Mouse (Mus musculus) olfactory bulb, adult 2 months (tissue): ENCODE measurements around the gene Ahcyl2. TPM values are rescaled to one million over a fixed set of nuclear protein-coding genes. Genes with fewer than 3 reads are reported as not detected.

Source experiments
- H3K27ac ChIP-seq: fragments of 200-500 bp; 2 replicates; pipeline ENCODE4 v1.5.1; 2012; ENCODE audit warnings: low read depth, low read length; ENCODE audit not compliant: insufficient read depth
- H3K4me1 ChIP-seq: fragments of 200-500 bp; 2 replicates; pipeline ENCODE4 v1.6.1; 2012; ENCODE audit warnings: low read length; ENCODE audit not compliant: control insufficient read depth, insufficient read depth
- H3K4me3 ChIP-seq: fragments of 200-500 bp; 2 replicates; pipeline ENCODE4 v1.5.1; 2012; ENCODE audit warnings: mild to moderate bottlenecking, low read depth, low read length, moderate library complexity; ENCODE audit not compliant: insufficient read depth
- CTCF ChIP-seq: fragments of 200-500 bp; IDR thresholded peaks from 2 replicates; pipeline ENCODE4 v1.5.1; 2012; ENCODE audit warnings: low read depth, mild to moderate bottlenecking, low read length, moderate library complexity; ENCODE audit not compliant: insufficient read depth
- POLR2A ChIP-seq: fragments of 200-500 bp; IDR thresholded peaks from 2 replicates; pipeline ENCODE4 v1.6.1; 2012; ENCODE audit warnings: mild to moderate bottlenecking, low read depth, low read length, moderate library complexity; ENCODE audit not compliant: insufficient read depth
- WGBS: fragments of 180-500 bp; shearing (Covaris S2); methylation state at CpG from one replicate; pipeline ENCODE4 v1.1.7; 2018; 5-methylcytosine and 5-hydroxymethylcytosine counted together
- polyA plus RNA-seq: library from polyadenylated mRNA; stranded (reverse); fragments of >200 nt; gene quantifications from 2 replicates; pipeline ENCODE4 v1.2.4, GENCODE M21; 2012; ENCODE audit warnings: low replicate concordance; ENCODE audit not compliant: missing spikeins, insufficient read depth, insufficient read length

Gene Ahcyl2
- polyA plus RNA-seq, 1 experiment: 277 TPM

GRCm38 (mm10) chr6:29780082-29780481 lies 12.3 kb downstream of the Ahcyl2 start:
- no peaks in the 10 kb centered on the region for H3K4me1 ChIP-seq
- H3K27ac ChIP-seq: no peak overlapping the region
- H3K4me3 ChIP-seq: no peak overlapping the region
- TF ChIP-seq POLR2A: no peak
- TF ChIP-seq CTCF: no peak

GRCm38 (mm10) chr6:29780571-29780970 lies 12.8 kb downstream of the Ahcyl2 start:
- Histone ChIP-seq H3K4me3 (no peak overlapping the region), H3K27ac (no peak overlapping the region), H3K4me1 (no peaks in the 10 kb centered on the region)
- TF ChIP-seq CTCF (no peak), POLR2A (no peak)
- 97% methylated on average over 2 of the region's 2 CpGs for WGBS

- TF ChIP-seq POLR2A (no peak), CTCF (no peak)
- 42% methylated on average over 1 of the region's 1 CpGs for WGBS
- no peak overlapping the region for H3K27ac ChIP-seq
These were observed 14.4 kb downstream of the Ahcyl2 start for GRCm38 (mm10) chr6:29782239-29782638.

GRCm38 (mm10) chr6:29783960-29784359 lies 16.1 kb downstream of the Ahcyl2 start:
- no peaks in the 10 kb centered on the region for H3K4me1 ChIP-seq
- WGBS: 68% methylated on average over 6 of the region's 6 CpGs

More at GRCm38 (mm10) chr6:29782239-29782638, 14.4 kb downstream of the Ahcyl2 start:
- no peaks in the 10 kb centered on the region for H3K4me1 ChIP-seq
- no peak overlapping the region for H3K4me3 ChIP-seq

GRCm38 (mm10) chr6:29784413-29785021 lies 16.7 kb downstream of the Ahcyl2 start:
- TF ChIP-seq POLR2A (no peak), CTCF (no peak)
- Histone ChIP-seq H3K4me1 (no peaks in the 10 kb centered on the region), H3K4me3 (no peak overlapping the region), H3K27ac (no peak overlapping the region)
- 92% methylated on average over 3 of the region's 3 CpGs for WGBS

More at GRCm38 (mm10) chr6:29783960-29784359, 16.1 kb downstream of the Ahcyl2 start:
- H3K4me3 ChIP-seq: no peak overlapping the region
- H3K27ac ChIP-seq: no peak overlapping the region
- TF ChIP-seq CTCF (no peak), POLR2A (no peak)

- H3K4me3 ChIP-seq: no peak overlapping the region
- TF ChIP-seq POLR2A (no peak), CTCF (no peak)
- H3K27ac ChIP-seq: no peak overlapping the region
- WGBS: 65% methylated on average over 5 of the region's 5 CpGs
- H3K4me1 ChIP-seq: no peaks in the 10 kb centered on the region
These were observed 17.9 kb downstream of the Ahcyl2 start for GRCm38 (mm10) chr6:29785759-29786158.

- Histone ChIP-seq H3K4me1 (no peaks in the 10 kb centered on the region), H3K4me3 (no peak overlapping the region), H3K27ac (no peak overlapping the region)
- no peak for TF ChIP-seq CTCF
- no peak for TF ChIP-seq POLR2A
- WGBS: 22% methylated on average over 3 of the region's 3 CpGs
These were observed 21.1 kb downstream of the Ahcyl2 start for GRCm38 (mm10) chr6:29788779-29789350.

- WGBS: 78% methylated on average over 3 of the region's 3 CpGs
- Histone ChIP-seq H3K27ac (no peak overlapping the region), H3K4me3 (no peak overlapping the region), H3K4me1 (no peaks in the 10 kb centered on the region)
- TF ChIP-seq POLR2A (no peak), CTCF (no peak)
These were observed 22.3 kb downstream of the Ahcyl2 start for GRCm38 (mm10) chr6:29790014-29790698.

- no peaks in the 10 kb centered on the region; the same call in 1 of the 2 replicates for H3K4me1 ChIP-seq
- no peak overlapping the region for H3K27ac ChIP-seq
- no peak overlapping the region for H3K4me3 ChIP-seq
- TF ChIP-seq POLR2A (no peak), CTCF (no peak)
- WGBS: 85% methylated on average over 1 of the region's 1 CpGs
These were observed 25.7 kb downstream of the Ahcyl2 start for GRCm38 (mm10) chr6:29793520-29793919.
